Mouse (Mus musculus): ENCODE results near the gene Eif1b. TPM values are rescaled to one million over a fixed set of nuclear protein-coding genes. Genes with fewer than 3 reads are reported as not detected.

Eif1b gene
- polyA plus RNA-seq, 1 experiment from 2014 or later: 287 TPM

DNA sequence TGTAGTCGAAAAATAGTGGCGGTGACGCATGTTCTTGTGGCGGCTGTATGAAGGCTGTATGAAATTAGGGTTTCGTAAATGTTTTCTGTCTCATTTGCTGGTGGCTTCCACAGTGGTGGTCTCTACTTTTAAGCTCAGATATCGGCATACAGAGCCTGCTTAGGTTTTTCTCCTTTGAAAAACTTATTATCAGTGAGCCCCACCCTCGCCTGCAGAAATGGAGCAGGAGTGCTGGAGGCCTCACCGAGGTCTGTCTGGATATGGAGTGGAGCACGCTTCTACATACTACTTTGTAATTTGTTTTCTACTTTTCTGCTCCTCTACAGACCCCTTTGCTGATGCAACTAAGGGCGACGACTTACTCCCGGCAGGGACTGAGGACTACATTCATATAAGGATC lies 1.7 kb downstream of the Eif1b start:
- 81% methylated on average over 12 of the region's 12 CpGs for WGBS
- Histone ChIP-seq H3K27ac (no peak overlapping the region), H3K4me2 (replicated peaks) (peak overlapping the region; percentile 91), H3K4me1 (peaks cover 20% of the 10 kb centered on the region), H3K9me3 (replicated peaks) (no peaks in the 10 kb centered on the region), H3K27me3 (no peaks in the 10 kb centered on the region), H3K36me3 (peaks cover 26% of the 10 kb centered on the region), H3K9ac (peak overlapping the region; percentile 100), H3K4me3 (peak overlapping the region; percentile 89)
- ATAC-seq (ENCODE audit: low FRiP score): no peak

DNA sequence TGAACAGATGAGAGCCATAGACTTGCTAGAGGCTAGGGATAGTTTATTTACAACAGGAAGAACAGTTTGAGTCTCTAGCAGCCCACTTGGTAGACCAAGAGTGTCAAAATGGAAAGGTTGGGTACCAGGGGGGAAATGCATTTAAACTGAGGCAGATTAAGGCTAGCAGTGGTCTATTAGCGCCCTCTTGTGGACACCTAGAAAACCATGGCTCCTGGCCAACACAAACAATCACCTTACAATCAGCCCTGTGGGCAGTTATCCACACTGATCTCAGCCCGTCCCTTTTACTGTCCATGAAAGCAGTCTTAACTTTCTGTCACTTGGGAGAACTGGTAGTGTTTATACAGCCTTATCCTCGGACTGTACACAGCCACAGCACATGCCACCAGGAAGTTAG lies 4.7 kb downstream of the Eif1b start:
- Histone ChIP-seq H3K36me3 (peaks cover 26% of the 10 kb centered on the region), H3K9me3 (replicated peaks) (no peaks in the 10 kb centered on the region), H3K4me1 (peaks cover 20% of the 10 kb centered on the region), H3K4me3 (no peak overlapping the region), H3K27ac (no peak overlapping the region), H3K4me2 (replicated peaks) (no peak overlapping the region), H3K9ac (no peak overlapping the region), H3K27me3 (no peaks in the 10 kb centered on the region)
- WGBS: 8% methylated on average over 3 of the region's 3 CpGs
- ATAC-seq (ENCODE audit: low FRiP score): no peak

DNA sequence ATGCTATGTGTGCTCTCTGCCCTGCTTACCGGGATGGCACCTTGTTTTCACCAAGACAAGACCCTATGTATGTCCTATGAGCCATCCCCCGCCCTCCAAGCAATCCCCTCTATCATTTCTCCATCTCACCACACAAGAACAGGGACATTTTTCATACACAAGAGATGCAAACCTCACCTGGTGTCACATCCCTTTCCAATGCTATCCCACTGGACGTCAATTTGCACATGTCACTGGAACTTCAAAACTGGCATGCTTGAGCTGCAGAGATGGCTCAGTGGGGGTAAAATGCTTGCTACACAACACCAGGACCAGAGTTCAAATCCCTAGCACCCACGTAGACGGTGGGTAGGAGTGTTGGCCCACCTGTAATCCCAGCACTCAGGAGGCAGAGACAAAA lies 6.0 kb downstream of the Eif1b start:
- Histone ChIP-seq H3K4me1 (peaks cover 17% of the 10 kb centered on the region), H3K9me3 (replicated peaks) (no peaks in the 10 kb centered on the region), H3K9ac (no peak overlapping the region), H3K27me3 (no peaks in the 10 kb centered on the region), H3K4me2 (replicated peaks) (no peak overlapping the region), H3K4me3 (no peak overlapping the region), H3K27ac (no peak overlapping the region), H3K36me3 (peaks cover 26% of the 10 kb centered on the region)
- 83% methylated on average over 5 of the region's 5 CpGs for WGBS
- no peak for ATAC-seq (ENCODE audit: low FRiP score)

DNA sequence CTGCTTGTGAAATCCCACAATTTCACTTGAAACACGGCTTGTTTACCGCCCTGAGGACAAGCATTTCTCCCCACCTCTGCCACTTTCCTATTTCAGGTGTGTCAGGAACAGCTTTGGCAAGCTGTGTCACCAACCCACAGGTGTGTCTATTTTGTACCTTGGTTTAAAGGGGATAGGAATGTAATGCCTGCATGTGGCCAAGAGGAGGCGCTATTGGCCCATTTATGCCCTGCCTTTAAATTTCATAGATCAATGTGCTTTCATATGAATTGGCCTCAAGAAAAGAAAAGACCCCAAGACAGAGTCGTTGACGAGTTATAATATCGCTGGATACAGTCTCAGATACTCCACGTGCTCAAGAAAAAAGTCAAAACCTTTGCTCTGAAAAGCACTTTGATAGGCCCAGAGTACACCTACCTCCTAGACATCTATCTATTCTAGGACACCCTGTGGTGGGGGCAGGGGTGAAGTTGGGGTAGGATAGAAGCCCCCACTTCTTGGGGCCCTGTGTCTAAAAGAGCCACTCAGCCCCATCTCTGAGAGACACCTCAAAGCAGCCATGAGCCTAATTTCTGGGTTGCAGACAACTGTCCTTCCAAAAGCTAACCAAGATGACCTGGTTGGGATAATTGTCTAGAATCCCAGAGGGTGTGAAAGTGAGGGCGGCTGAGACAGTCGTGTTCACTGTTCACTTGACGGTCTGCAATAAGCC lies 9.3 kb downstream of the Eif1b start:
- Histone ChIP-seq H3K9me3 (replicated peaks) (no peaks in the 10 kb centered on the region), H3K4me2 (replicated peaks) (no peak overlapping the region), H3K36me3 (0 out of 2 replicates have a peak, but pooled peaks cover 1% of the 10 kb centered on the region), H3K9ac (no peak overlapping the region), H3K4me1 (no peaks in the 10 kb centered on the region), H3K27me3 (no peaks in the 10 kb centered on the region), H3K4me3 (no peak overlapping the region), H3K27ac (no peak overlapping the region)
- no peak for ATAC-seq (ENCODE audit: low FRiP score)
- 41% methylated on average over 10 of the region's 10 CpGs for WGBS

DNA sequence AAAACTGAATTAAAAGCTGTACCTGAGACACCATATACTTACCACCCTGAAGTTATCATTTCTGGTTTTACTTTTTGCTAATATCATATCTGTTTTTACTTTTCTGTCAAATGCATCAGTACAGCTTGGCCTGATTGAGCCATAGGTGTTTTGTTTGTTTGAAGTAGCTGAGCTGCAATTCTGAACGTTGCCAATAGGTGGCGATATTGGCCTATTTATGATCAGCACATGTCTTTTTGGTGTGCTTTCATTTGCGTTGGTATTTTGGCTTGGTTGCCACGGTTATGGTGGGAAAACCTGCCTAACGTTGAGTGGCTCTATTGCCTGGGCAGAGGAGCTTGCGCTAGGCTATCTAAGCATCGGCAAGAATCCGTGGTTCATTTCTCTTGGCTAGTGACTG lies 10.0 kb downstream of the Eif1b start:
- Histone ChIP-seq H3K4me2 (replicated peaks) (no peak overlapping the region), H3K36me3 (no peaks in the 10 kb centered on the region), H3K4me1 (no peaks in the 10 kb centered on the region), H3K27me3 (no peaks in the 10 kb centered on the region), H3K27ac (no peak overlapping the region), H3K9me3 (replicated peaks) (peaks cover 4% of the 10 kb centered on the region; the same call in 1 of the 2 replicates), H3K4me3 (no peak overlapping the region), H3K9ac (no peak overlapping the region)
- WGBS: 5% methylated on average over 8 of the region's 8 CpGs
- no peak for ATAC-seq (ENCODE audit: low FRiP score)

DNA sequence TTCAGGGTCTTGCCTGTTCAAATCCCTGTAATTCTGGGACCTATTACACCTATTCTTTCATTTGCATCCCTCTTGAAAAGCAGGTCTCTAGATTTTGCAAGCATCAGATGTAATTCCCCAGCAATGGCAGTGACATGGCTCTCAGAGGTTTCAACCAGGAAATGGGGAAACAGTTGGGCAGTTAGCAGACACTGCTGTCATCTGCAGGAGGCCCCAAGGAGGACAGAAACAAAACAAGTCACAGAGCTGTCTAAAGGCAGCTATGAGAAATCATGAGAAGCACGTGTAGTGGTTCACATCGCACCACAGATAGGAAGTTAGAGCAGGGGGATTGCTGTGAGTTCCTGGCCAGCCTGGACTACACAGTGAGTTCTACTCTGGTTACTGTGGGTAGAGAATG lies 12.4 kb downstream of the Eif1b start:
- peaks cover 5% of the 10 kb centered on the region; the same call in 1 of the 2 replicates for H3K9me3 ChIP-seq (replicated peaks)
- H3K4me3 ChIP-seq: no peak overlapping the region
- H3K4me1 ChIP-seq: no peaks in the 10 kb centered on the region
- no peak overlapping the region for H3K9ac ChIP-seq
- H3K4me2 ChIP-seq (replicated peaks): no peak overlapping the region
- H3K27me3 ChIP-seq: no peaks in the 10 kb centered on the region
- H3K36me3 ChIP-seq: no peaks in the 10 kb centered on the region
- WGBS: 89% methylated on average over 2 of the region's 2 CpGs
- no peak for ATAC-seq (ENCODE audit: low FRiP score)
- no peak overlapping the region for H3K27ac ChIP-seq

DNA sequence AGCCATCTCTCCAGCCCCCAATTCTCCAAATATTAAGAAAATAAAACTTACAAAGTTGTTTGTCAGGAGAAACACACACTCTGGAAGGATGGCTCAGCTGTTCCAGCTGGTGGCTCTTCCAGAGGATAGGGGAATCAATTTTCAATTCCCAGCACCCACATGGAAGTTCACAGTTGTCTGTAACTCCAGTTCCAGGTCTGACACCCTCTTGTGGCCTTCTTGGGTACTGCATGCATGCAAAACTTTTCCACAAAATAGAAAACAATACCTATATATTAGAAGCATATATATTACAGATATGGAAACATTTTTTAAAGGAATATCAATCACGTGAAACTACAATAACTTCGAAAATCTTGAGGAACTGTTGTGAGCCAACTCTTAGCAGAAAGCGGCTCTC lies 19.7 kb downstream of the Eif1b start:
- Histone ChIP-seq H3K4me2 (replicated peaks) (no peak overlapping the region), H3K36me3 (no peaks in the 10 kb centered on the region), H3K9ac (no peak overlapping the region), H3K27ac (no peak overlapping the region), H3K9me3 (replicated peaks) (peaks cover 3% of the 10 kb centered on the region; the same call in 1 of the 2 replicates), H3K4me1 (no peaks in the 10 kb centered on the region), H3K27me3 (no peaks in the 10 kb centered on the region), H3K4me3 (no peak overlapping the region)
- 78% methylated on average over 3 of the region's 3 CpGs for WGBS
- ATAC-seq (ENCODE audit: low FRiP score): no peak

DNA sequence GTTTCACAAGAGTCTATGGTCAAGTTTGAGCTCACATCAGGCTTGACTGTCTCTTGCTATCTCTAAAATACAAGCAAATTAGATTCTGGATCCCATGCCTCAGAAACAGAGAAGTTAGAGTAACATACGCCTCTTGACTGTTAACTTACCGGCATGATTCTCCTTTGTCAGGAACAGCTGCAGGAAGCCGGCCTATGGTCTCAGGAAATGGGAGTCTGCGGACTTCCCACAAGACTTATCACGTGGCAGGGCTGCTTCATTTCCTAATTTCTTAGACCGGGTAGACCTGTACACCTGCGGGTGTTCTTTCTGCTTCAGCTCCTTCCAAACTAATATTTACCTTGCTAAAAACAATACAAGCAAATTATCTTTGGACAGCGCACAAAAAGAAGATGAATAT lies 24.7 kb downstream of the Eif1b start:
- Histone ChIP-seq H3K4me1 (no peaks in the 10 kb centered on the region), H3K9ac (no peak overlapping the region), H3K9me3 (replicated peaks) (no peaks in the 10 kb centered on the region), H3K4me2 (replicated peaks) (no peak overlapping the region), H3K4me3 (no peak overlapping the region), H3K36me3 (no peaks in the 10 kb centered on the region), H3K27ac (no peak overlapping the region), H3K27me3 (no peaks in the 10 kb centered on the region)
- no peak for ATAC-seq (ENCODE audit: low FRiP score)
- 85% methylated on average over 8 of the region's 8 CpGs for WGBS

DNA sequence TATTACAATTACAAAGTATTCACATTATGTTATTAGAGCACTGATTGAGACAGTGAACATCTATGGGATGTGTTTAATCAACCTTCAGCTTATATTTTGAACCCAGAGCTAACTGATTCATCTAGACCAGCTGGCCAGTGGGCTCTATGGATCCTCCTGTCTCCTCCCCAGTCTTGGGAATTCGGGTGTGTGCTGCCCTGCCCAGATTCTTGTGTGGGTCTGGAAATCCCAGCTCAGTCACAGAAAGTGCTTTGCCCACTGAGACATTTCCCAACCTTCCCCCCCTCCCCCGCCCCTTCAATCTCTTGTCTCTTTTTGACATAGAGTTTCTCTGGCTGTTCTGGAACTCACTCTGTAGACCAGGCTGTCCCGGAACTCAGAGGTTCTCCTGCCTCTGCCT lies 26.9 kb downstream of the Eif1b start:
- Histone ChIP-seq H3K4me2 (replicated peaks) (no peak overlapping the region), H3K9ac (no peak overlapping the region), H3K27ac (no peak overlapping the region), H3K27me3 (no peaks in the 10 kb centered on the region), H3K4me3 (no peak overlapping the region), H3K36me3 (no peaks in the 10 kb centered on the region), H3K9me3 (replicated peaks) (no peaks in the 10 kb centered on the region), H3K4me1 (no peaks in the 10 kb centered on the region)
- no peak for ATAC-seq (ENCODE audit: low FRiP score)
- WGBS: 79% methylated on average over 3 of the region's 3 CpGs

DNA sequence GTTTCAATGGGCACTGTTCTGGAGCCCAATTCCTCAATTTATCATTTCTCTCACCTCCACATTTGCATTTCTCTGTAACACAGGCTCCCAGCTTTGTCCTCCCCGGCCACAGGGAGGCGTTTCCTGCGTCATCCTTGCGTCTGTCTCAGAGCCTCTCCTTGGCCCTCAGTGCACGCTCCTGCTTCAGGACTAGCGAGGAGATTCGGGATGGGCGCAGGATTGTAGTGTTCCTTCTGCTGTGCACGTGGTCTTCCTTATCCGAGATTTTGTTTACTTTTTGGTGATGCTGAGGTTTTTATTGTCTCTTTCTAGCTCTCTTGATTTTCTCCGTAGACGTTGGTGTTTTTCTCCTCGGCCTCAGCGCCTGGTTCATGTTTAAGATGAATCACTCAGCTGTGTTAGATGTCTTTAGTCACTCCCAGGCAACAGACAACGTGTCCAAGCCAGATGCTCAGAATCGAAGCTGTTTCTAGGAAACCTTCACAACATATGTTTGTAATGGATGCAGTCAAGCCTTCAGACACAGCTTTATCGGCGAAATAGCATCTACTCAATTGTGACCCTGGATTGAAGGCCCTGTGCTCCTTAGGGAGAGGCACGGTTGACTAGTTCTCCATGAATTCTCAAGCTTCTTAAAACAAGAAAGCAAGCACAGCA lies 27.6 kb downstream of the Eif1b start:
- no peak; the same call in 1 of the 2 replicates for ATAC-seq (ENCODE audit: low FRiP score)
- H3K4me2 ChIP-seq (replicated peaks): 0 out of 2 replicates have a peak overlapping the region, but pooled peaks have one; percentile 15
- no peak overlapping the region for H3K9ac ChIP-seq
- H3K4me3 ChIP-seq: no peak overlapping the region
- no peaks in the 10 kb centered on the region for H3K9me3 ChIP-seq (replicated peaks)
- no peaks in the 10 kb centered on the region for H3K4me1 ChIP-seq
- 54% methylated on average over 19 of the region's 19 CpGs for WGBS
- no peak overlapping the region for H3K27ac ChIP-seq
- no peaks in the 10 kb centered on the region for H3K36me3 ChIP-seq
- H3K27me3 ChIP-seq: no peaks in the 10 kb centered on the region

DNA sequence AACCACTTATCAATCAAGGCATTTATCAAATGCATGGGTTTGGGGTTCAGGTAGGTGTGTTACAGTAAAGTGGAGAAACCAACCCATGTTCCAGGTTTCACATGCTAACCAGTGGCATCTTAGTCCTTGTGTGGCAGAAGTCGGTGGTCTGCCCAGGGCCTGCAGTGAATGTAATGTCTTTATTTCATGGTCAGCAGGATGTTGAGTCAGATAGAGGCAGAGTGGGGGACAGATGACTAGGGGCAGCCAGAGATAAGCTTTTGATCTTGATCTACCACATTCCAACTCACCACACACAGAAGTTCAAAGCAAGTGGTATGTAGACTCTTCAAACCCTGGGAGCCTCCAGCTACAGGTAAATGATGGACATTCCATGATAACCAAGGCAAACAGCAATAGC lies 29.1 kb downstream of the Eif1b start:
- Histone ChIP-seq H3K4me1 (no peaks in the 10 kb centered on the region), H3K4me3 (no peak overlapping the region), H3K9me3 (replicated peaks) (no peaks in the 10 kb centered on the region), H3K4me2 (replicated peaks) (no peak overlapping the region), H3K36me3 (no peaks in the 10 kb centered on the region), H3K27me3 (no peaks in the 10 kb centered on the region), H3K27ac (no peak overlapping the region), H3K9ac (no peak overlapping the region)
- ATAC-seq (ENCODE audit: low FRiP score): no peak
- WGBS: 100% methylated on average over 1 of the region's 1 CpGs

DNA sequence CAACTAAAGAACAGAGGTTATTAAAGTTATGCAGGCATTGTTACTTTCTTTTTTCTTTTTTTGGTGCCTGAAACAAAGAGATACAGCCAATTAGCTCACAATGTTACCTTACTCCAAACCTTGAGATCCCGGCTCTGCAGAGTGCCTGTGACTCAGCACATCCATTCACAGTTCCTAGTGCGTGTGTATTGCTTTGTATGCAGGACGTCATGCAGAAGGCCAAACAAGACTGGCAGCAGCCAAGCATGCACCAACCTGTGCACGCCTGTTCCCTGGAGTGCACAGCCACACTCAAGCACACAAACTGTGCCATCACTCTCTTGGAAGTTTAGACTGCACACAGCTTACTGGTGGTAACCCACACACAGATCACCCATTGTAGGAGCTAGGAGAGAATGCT lies 35.2 kb downstream of the Eif1b start:
- 65% methylated on average over 4 of the region's 4 CpGs for WGBS
- Histone ChIP-seq H3K27ac (no peak overlapping the region), H3K9ac (no peak overlapping the region), H3K27me3 (no peaks in the 10 kb centered on the region), H3K4me3 (no peak overlapping the region), H3K9me3 (replicated peaks) (no peaks in the 10 kb centered on the region), H3K4me2 (replicated peaks) (no peak overlapping the region), H3K4me1 (no peaks in the 10 kb centered on the region), H3K36me3 (no peaks in the 10 kb centered on the region)
- ATAC-seq (ENCODE audit: low FRiP score): no peak

DNA sequence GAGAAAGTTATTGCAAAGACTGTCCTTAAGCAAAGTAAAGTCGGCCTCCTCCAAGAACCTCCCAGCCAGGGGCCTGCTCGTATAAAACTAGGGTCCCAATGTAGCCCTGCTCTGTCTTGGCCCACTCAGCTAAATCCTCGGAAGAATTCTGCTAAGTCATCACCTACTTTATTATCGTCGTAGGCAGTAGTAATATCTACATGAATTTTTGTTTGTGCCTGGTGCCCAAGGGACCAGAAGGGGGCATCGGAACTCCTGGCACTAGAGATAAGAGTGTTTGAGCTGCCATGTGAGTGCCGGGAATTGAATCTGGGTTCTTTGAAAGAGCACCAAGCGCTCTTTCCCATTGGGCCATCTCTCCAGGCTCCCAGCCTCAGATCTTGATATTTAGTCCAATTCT lies 35.9 kb downstream of the Eif1b start:
- no peaks in the 10 kb centered on the region for H3K27me3 ChIP-seq
- no peak overlapping the region for H3K9ac ChIP-seq
- WGBS: 89% methylated on average over 8 of the region's 8 CpGs
- ATAC-seq (ENCODE audit: low FRiP score): no peak
- H3K4me1 ChIP-seq: no peaks in the 10 kb centered on the region
- H3K27ac ChIP-seq: no peak overlapping the region
- H3K4me2 ChIP-seq (replicated peaks): no peak overlapping the region
- no peaks in the 10 kb centered on the region for H3K9me3 ChIP-seq (replicated peaks)
- no peak overlapping the region for H3K4me3 ChIP-seq
- no peaks in the 10 kb centered on the region for H3K36me3 ChIP-seq

All from hindbrain, embryonic 12.5 days (tissue).